Mouse (Mus musculus): Measurements from ENCODE around the gene Gatm. TPM values are rescaled to one million over a fixed set of nuclear protein-coding genes. Genes with fewer than 3 reads are reported as not detected.
A peak's percentile ranks its signal among the peaks of the same experiment; 100 is the strongest.

The Gatm gene
- total RNA-seq, 2 experiments from 2014 or later: 9.1 to 10.5 TPM

DNA sequence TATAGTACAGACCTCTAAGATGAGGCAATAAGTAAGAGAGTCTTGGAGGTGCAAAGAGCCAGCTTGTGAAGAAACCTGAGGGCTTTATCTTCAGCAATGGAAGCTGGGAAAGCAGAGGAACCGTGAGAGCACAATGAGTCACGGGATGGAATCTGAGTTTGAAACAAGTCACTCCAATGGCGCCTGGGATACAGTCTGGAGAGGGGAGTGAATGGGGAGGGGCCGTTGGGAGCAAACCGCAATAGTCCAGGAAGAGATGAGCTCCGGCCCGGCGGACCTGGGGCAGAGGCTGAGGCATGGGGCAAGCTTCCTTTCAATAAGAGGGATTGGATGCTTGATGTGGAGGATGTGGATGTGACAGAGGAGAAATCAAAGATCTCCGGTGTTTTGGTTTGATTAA, 2.3 kb downstream of the Gatm start:
- no peak for DNase-seq

DNA sequence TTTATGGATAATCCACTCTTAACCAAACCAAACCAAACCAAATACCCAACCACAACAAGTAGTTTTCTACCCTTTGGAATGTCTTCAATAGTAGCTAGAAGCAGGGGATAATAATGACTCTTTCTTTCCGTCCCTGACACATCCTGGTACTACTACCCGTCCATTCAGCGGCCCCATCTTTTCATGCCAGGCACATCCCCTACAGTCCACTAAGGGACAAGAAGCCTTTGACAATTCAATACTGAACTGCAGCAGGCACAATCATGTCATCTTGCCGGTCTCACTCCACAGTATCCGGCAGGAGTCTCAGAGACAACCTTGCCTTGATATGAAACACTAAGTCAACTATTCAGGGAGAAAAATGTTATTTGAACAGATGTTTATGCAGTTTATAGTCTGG, 5.3 kb downstream of the Gatm start:
- DNase-seq: no peak

DNA sequence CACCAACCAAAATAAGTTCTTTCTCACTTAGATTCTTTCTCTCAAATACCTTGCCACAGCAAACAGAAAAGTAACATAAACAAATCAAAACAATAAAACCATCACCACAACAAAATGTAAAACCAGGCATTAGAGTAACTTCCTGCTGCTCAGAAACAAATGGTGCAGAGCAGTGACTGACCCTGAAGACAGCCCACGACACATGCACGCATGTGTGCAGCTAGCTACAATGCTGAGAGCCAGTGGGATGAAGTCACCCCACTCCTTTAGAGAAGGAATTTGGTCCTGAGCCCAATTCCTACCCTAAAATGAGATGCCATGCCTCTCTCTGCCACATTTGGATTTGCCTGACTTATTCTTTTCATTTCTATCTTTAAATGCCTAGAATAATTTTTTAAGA, 9.7 kb downstream of the Gatm start:
- DNase-seq: no peak

DNA sequence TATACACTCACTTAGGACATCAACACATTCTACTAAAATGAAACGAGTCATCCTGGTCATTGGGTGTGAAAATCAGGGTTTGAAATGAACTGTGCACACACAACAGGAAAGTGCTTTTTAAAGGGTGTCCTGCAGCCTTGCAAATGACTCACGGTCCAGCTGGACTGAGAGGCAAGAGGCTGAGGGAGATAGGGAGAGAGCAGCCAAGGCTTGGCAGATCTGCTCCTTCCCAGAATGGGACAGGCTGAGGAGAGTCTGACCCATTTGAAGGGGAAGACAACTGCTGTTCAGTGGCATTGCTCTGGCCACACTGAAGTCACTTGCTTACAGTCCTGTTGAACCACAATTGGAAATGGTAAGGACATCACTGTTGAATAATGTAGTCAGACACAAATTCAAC, 11.4 kb downstream of the Gatm start:
- no peak for DNase-seq

DNA sequence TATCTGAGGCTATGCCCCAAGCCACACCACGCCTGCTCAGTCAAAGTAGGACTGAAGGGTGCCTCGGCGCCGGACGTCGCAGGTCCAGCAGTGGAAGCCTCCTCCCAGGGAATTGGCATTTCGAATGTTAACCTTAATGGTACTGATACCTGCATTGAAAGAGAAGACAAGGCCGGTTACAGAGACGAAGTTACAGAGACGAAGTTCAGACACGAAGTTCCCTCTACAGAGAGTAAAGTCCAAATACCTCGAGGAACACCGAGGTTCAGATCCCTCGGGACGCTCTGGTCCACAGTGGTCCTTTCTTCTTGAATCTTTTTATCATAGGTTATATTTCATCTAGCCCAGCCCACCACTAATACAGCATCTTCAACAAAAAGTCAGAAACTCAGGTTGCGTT, 15.6 kb downstream of the Gatm start:
- no peak for DNase-seq

DNA sequence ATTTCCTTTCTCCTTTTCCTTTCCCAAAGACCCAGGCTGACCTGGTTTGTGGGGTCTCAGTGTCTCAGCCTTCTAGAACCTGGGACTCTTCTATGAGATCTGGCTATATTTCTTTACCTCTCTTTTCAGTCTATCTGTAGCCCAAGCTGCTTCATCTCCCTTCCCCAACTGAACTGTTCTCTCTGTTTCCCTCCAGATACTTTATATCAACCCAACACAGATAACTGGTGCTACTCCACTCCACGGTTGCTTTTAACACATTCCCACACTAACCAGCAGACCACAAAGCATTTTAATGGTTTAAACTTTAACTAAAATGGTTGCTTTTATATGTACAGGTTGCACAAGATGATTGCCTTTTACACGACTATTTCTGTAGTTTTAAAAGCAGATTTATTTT, 19.9 kb downstream of the Gatm start:
- DNase-seq: no peak

DNA sequence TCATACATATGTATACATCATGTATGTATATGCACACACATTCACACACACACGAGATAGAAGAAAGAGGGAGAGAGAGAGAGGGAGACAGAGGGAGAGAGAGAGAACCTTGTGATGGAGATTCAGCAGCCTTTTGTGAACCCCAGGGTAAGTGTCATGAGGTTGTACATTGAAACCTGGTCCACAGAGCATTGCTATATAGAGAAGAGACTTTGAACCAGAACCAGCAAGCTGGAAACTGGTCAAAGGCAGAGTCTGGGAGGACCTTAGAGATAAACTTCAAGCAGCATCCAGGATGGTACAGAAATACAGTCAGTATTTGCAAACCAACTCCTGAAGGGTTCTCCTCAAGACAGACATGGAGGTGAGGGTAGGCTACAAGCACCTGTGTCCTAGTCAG, 20.8 kb downstream of the Gatm start:
- DNase-seq: no peak

DNA sequence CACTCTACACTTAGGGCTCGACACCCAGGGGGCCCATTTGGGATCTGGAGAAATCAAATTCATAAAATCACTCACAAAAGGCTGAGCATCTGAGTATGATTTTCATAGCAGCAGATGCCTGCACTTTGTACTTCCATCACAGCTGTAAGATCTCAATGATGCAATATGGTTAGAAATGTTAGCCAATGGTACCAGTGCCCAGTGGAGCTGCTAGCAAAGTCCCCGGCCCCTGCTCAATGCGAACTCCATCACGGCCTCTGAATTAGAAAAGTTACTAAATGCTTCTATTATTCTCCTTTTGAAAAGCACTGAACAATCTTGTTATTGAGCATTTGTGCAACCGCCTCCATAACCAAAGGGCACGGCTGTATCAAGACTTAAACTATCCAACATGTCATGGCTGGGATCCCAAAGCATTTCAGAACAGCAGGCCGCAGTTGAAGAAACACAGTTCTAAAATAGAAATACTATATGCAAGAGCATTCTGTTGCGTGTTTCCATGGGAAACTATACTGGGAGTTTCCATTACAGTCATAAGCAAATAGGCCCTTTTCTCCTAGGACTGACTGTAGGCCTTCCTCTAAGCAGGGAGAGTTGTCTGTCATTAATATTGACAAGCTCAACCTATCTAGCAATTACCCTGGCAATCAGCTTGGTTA, 23.1 kb downstream of the Gatm start:
- DNase-seq: no peak

DNA sequence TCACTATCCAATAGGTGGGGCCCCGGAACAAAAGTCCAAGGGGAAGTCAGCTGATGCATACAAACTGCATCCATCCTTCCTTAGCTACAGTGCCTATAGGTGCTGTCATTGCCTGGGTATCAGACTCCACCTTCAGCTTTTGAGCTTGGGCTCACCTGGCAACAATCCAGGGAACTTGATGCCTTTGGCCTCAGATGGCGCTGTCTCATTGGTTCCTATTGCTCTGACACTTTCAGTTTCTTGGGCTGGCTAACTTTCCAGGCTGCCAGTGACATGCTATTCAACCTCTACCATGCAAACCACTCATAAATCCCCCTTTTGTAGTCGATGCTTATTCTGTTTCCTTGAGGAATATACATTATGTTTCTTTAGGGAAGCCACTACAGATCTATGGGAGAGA, 24.8 kb downstream of the Gatm start:
- DNase-seq: no peak

DNA sequence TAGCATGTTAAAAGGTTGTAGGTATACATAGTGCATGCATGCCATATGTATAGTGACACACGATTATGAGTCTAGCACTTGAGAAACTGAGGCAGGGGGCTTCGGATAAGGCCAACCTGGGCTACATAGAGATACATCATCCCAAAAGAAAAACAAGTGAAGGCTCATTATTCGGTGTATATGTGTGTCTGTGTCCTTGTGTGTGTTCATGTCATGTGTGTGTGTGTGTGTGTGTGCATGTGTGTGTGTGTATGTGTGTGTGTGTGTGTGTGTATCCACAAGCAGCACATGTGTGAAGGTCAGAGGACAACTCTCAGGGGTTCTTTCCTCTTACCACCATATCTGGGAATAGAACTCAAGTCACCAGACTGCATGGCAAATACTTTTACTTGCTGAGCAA, 28.8 kb downstream of the Gatm start:
- no peak for DNase-seq

DNA sequence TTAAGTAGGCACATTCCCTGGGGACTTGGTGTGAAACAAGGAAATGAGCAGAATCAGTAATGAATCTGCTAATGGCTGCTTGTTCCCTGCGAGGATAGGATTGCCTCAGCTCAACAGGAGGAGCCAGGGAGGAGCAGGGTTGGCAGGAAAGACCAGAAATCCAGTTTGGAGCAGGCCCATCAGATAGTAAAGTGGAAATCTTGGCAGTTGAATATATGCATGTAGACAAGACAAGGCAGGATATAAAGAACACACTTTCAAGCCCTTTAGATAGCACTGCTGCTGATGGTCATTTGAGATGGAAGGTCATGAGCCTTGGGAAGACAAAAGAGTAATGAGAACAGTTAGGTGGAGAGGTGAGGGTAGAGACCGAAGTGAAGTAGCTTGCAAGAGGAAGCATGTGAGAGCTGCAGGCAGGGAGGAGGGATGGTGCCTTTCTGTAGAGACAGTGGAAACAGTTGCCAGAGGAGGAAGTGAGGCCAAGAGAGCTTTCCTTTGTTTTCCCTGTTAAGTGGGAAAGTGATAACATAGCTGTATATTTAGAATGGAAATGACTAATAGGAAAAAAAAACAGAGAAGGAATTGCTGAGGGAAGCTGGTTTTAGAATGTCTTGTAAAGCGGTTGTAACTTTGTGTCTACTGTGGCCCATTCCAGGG, 29.6 kb downstream of the Gatm start:
- DNase-seq: peak; percentile 47

DNA sequence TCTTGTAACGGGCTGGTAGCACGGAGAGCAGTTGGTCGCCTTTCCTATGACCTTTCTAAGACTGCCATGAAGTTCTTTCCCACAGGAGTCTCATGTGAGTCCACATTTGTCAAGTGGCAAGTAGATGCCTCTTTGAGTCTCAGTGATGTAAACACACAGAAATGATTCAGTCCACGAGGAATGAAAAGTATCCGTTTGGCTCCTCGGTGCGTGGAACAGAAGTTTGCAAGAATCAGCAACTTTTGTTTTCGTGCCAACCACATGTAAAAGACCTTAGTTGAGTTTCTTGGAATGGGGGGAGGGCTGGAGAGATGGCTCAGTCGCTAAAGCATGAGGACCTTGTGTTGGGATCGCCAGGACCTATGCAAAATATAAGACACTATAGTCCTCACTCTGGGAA, 30.7 kb downstream of the Gatm start:
- no peak for DNase-seq

DNA sequence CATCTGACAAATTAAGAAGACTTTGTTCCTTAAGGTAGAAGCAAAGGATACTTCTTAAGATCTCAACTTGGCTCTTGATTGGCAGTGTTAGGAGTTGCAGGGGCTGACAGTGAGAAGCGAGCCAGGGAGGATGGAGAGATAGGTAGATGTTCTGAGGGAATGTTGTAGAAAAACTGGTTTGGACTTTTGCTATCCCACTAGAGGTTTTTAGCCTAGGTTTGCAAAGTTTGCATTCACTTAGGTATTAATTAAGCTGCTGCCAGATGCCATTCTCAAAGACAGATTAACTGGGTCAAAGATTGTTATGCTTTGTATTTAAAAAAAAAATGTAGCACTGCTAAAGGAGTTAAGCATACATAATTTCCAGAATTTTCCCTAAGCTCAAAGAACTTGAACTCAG, 33.8 kb downstream of the Gatm start:
- no peak for DNase-seq

DNA sequence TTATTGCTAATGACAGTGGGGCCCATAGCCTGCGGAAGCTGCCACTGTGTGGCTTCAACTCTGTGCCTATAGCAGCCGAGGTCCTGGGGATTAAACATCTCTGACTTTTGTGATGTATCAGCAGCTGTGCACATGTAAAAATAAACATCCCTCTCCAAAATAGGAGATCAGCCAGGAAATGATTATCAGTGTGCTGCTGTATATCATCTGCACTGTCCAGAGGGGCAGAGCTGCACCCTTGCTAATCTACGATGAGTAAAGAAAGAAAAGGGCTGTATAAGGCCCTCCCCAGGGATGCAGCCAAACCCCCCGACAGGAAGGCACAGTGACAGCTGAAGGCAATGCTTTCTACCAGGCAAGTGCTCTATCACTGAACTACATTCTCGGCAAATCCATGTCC, 34.8 kb downstream of the Gatm start:
- no peak for DNase-seq

DNA sequence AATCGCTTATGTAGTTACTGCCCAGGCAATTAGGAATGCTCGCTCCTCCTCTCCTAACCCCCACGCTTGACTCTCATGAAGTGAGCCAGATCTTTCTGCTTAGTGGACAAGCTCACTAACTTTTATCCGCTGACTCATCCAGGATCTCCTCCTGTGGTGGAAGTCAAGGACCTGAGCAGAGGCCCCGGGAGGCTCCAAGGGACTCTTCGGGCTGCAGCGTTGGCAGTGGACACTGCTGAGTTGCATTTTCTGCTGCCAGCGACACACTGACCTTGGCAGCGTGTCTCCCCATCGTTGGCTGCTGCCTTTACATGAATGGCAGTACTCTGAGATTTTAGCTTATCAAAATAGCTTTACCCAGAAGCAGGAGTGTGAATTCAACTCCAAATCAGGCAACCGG, 35.6 kb downstream of the Gatm start:
- peak; percentile 48 for DNase-seq

DNA sequence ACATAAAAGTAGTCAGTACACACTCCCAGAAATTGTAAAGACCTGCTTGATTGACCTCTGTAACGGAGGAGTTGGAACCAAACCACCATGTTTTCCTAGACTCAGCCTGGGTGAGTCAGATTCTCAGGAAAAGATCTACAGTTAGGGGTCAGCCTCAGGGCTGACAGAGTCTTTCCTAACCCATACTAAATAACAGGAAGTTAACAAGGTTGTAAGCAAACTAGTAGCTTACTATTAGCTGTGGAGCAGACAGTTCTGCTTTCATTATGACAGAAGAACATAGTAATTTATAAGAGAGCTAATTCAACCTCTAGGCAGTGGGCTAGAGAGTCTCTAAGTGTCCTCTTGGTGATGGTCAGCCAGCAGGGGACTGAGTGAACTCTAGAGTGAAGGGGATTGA, 38.7 kb downstream of the Gatm start:
- no peak for DNase-seq

DNA sequence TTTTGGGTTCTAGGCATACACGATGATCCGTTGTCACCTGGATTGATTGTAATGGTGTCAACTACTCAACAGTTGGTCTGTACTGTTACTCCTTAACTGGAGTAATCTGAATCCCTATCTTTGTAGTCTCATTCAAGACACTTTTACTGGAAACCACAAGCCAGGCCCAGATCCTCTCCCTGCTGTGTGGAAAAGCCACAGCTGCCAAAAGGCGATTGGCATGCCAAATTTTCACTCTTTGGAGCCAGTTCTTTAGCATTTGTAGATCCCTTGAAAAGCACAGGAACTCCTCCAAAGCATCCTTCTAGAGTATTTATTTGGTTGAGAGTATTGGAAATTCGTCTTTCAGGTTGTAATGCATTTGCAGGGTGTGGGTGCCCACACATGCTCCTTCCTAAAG, 39.8 kb downstream of the Gatm start:
- DNase-seq: no peak

DNA sequence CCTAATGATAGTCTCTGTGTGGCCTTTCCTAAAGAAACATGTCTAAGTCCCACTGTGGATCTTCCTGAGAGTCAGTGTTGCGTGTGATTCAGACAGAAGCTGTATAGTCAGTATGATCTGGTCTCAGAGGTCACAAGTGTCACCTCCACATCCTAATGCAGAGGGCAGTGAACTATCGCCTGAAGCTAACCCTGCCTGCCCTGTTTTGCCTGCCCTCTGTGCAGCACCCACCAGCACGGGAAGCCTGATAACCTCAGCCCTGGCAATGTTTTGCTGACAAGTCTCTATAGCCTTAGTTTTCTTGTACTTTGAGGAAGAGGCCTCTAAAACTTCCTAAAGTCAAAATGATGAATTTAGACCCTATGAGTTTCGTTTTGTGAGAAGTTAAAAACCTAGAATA, 40.7 kb downstream of the Gatm start:
- no peak for DNase-seq

DNA sequence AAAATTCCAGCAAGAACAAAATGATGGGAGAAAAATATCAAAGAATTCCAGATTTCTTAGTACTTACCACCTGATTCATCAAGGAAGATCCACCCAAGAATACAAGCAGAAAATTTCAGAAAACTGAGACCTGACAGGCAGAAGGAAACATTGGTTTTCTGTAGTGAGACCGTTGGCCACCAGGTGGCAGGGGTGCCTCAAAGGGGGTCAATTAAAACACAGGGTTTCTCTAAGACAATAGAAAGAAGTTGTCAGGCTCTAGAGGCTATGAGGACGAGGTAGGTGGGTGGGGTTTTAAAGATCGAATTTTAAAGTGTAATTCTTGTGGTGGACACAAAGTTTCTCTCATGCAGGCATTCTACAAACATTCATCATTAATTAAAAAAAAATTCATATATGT, 41.7 kb downstream of the Gatm start:
- peak; percentile 79 for DNase-seq

DNA sequence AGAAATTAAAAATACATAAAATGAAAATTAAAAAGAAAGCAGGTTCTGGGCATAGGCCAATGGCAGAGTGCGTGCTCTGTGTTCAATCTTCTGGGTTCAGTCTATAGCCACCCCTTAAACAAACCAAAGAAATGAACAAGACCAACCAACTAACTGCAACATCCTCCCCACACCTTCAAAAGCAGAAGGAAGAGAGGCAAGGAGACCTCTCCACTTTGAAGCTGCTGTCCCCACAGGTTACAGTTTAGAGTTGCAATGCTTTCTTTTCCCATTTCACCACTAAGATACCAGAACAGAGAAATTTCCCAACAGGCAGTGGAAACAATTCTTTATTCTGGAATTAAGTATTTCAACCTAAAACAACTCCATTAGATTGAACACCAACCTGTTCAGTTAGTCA, 48.9 kb downstream of the Gatm start:
- DNase-seq: no peak

DNA sequence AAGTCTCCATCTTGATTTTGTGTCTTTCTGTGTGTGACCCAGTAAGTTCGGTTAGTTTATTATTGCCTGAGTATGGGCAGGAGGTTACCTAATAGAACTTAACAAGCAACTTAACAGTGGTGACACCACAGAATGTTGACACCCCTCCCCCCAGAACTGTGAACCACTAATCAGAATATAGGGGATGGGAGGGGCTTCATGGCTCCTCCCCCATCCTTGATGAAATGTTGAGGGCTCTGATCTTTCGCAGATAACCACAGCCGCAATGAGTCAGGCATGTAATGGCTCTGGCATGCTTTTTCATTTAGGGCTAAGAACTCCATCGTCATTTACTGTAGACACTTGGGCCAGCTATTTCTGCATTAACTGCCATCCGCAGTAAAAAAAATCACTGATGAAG, 49.9 kb downstream of the Gatm start:
- no peak for DNase-seq

DNA sequence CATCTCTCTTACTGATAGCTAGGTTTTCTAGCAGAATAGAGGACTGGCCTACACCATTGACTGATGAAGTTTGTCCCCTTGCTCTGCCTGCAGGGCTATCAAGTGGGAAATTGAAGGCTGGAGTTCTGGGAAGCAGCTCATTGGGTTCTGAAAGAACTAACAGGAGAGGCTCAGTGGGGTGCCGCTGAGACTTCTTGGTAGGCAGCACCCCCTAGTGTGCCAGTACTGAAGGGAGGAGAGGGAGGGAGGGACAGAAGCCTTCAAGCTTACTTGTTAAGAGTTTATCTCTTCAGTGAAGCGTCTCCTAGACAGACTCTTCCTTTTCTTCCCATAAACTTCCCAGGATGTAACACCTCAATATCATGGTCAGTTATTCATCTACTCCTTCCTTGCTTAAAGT, 52.8 kb downstream of the Gatm start:
- peak; percentile 56 for DNase-seq

All from heart, postnatal 4 days (tissue).